Mouse (Mus musculus): ENCODE results near the gene Chn1.

Chn1 gene

DNA sequence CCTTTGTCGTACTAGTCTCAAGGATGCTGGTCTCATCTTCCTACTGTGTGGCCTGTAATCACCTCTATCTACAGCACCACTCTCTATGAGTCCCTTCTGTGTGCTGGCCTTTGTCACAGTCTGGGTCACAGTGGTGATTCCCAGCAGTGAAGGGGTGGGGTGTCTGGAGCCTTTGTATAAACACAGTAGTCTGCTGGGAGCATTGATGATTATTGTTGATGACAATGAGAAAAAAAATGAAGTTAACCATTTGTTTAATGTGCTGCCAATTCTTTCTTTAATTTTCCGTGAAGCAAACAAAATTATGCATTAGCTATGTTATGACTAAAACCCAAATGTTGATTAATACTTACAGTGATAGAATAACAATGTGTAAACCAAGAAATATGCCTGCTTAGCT lies 186.2 kb downstream of the Chn1 start:
- DNase-seq, result no peak

DNA sequence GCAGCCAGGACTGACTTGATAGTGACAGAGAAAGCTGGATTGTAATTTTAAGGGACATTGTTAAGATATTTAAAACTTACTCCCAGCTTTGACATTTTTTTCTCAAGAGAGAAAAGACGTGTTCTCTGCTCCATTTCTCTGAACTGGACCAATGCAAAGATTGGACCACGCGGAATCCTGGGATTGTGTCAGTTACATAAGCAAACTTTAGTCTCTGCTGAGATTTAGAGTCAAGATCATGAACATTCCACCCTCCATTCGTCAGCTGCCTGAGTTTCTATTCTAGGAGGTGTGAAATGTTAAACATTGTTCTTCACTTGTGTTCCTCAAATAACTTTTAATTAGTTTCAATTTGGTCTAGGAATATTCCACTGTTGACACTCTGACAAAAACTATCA lies 188.0 kb downstream of the Chn1 start:
- no peak for DNase-seq

DNA sequence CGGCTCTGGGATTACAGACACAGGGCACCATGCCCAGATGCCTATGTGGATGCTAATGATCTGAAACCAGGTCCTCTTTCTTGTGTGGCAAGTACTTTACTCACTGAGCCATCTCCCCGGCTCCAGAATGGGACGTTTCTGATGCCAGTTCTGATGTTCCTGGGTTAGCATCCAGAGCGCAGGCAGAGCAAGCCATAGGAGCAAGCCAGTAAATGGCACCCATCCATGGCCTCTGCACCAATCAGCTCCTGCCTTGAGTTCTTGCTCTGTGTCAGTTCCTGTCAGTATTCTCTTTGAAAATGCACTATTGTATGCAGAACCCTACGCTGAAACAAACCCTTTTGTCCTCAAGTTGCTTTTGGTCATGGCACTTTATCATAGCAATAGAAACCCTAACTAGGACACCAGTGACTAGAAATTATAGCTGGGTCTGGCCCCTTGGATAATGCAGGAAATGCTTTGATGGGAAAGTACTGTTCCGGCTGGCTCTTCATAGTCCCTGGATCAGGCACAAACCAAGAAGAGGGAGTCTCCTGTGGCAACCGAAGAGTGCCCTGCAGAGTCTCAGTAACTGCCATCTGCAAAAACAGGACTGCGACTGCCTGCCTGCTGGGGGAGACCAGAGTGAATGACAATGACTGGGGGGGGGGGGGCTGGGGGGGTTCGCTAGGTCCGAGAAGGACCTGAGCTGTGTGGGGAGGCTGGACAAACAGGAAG lies 188.6 kb downstream of the Chn1 start:
- DNase-seq, result no peak

DNA sequence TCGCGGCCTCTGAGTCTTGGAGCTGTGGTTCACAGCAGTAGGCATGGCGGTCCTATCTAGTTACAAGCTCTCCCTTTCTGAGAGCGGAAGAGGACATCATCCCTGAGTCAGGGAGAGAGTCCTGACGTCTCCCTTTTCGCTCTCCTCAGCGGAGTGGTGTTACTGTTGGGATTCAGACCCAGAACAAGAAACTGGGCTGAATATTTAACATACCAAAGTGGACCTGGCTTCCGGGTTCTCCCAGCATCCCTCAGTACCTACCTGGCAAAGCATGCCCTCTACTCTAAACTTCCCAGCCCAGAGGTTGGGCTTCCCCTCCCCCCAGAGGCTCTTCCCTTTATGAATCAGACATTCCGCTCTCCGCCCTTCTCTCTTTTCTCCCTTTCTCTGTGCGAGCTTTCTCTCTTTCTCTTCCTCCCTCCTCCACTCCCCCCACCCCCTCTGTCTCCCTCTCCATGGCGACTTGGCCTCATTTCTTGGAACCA lies 189.8 kb downstream of the Chn1 start:
- DNase-seq, result no peak

DNA sequence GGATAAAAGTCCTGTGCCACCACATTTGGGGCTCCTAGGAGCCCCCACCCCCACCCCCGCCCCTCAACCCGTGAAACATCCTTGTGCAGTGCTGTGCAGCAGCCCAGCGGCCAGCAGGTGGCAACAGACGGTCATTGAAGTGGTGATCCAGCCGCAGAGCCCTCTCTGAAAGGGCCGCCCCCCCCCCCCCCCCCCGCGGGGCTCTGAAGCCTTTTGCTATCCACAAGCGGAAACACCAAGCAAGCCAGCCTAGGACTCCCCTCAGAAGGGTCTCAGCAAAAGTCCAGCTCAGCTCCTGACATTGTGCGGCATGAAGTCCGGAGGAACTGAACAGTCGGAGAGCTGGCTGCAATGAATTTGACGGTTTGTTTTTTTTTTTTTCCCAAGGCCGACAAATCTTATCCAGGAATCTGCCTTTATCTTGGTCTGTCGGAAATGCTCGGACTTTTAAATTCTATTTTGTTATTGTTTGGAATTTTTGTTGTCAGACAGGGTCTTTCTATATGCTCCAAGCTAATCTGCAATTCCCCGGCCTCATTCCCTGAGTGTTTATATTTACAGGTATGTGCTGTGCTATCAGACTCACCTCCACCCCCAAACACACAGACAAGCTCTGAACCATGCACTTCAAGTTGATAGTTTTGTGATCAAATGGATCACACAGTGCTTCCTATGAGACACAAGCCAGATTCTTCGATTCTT lies 190.3 kb downstream of the Chn1 start:
- DNase-seq, result peak; percentile 78

DNA sequence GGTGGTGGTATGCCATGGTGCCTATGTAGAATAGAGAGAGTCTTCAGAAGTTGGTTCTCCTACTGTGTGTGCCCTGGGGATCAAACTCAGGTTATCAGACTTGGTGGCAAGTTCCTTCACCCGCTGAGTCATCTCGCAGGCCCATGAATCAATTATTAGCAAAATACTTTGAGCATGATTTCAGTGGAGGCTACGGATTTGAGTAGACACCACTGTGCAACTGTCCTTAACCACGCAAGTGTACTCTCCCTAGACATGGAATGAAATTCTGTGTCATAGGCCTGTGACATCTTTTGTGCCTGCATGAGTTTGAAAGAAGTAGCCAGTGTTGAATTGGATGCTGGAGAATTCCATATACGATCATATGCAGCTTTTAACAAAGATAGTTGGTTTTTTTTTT lies 194.4 kb downstream of the Chn1 start:
- DNase-seq, result no peak

DNA sequence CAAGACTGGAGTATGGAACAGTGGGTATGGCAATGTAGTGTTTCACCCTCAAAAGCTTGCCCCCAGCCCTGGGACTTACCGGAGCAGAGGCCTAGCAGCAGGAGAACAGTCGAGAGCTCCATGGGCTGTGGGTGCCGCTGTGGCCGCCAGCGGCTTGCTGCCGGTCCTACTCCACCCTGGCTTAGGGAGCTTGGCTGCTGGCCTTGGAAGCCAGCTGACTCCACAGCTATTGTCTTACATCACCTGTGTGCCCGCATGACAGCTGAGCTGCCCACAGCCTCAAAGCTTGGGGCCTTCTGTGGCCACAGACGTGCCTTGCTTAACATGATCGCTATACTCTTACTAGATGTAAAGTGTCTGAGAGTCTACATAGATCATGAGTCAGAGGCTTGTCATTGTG lies 195.0 kb downstream of the Chn1 start, which contains the start of gene Chrna1:
Gene Chrna1 (minus strand): TSS at position 173 of the 400 bp plus-strand sequence.
- no peak for DNase-seq

DNA sequence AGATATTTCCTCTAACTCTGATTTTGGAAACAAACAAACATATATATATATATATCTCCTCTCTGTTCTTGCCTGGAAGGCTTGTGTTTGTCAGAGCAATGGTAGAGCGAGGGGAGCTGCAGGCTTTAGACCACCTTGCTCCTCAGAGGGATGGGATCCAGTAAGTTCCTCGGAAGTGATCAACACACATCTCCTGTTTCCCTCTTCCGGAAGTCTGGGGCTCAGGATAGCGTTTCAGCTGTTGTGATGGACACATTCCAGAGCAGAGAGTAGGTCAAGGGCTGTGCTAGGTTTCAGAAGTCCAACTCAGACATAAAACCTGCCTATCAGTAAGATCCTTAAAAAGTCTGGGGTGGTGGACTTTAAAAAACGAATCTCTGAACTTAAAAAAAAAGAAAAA lies 196.0 kb downstream of the Chn1 start:
- DNase-seq, result no peak

DNA sequence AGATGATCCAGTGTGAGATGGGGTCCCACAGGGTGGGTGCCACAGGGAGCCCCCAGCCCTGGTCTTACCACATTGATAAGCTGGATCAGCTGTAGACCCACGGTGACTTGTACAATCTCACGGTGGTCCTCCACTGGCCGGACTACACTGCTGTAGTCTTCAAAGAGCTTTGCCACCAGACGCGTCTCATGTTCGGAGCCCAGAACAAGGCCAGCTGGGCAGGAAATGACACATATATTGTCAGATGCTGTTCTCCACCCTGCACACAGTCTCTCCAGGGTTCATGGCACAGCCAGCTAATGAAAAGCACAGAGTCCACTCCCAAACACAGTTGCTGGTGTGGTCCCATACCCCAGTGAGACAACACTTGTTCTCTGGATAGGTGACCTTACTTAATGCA lies 200.7 kb downstream of the Chn1 start:
- DNase-seq, result no peak

DNA sequence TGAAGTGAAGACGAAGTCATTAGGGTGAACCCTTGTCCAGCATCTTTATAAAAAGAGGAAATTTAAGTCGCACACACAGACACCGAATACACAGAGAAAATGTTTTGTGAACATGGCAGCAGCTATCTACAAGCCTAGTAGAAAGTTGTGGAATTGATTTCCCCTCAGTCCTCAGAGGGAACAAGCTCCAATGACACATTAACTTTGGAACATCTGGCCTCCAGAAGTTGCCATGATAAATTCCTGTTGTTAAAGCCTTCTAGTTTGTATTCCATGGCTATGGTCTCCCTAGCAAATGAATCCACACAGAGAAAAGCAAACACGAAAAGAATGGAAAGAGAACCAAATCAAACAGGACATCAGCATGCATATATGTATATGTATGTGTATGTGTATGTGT lies 201.6 kb downstream of the Chn1 start:
- DNase-seq, result no peak

DNA sequence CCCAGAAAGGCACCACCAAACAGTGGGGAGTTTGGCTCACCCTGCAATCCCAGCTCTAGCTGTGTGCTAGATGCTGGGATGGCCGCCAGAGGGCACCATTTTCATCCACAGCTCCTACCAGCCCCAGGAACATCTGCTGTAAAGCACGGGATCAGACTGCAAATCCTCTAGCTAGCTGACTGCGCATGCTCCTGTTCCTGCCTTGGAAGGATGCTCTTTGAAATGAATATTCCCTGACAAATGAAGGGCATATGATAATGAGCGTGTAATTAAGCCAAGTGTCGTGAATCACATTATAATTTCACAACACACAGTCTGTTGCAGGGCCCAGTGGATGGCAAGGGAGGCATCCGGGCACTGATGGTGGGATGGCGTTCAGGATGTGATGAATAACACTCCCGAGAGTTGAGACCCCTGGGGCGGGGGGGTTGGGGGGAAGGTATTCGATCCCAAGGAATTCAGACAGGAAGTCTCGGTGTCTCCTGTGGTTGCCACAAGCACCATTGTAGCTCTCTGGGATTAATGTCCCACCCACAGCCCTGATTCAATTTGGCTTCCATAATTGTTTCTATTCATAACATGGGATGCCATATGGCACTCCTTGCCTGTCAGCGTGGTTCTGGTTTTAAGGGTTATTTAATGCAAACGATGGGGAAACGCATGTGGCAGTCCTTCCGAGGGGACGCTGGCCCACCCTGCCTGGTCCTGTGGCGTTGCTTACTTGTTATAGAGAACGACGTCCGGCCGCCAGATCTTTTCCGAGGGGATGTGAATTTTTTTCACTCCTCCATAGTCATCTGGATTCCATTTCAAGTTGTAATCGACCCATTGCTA lies 202.4 kb downstream of the Chn1 start:
- DNase-seq, result peak; percentile 64

DNA sequence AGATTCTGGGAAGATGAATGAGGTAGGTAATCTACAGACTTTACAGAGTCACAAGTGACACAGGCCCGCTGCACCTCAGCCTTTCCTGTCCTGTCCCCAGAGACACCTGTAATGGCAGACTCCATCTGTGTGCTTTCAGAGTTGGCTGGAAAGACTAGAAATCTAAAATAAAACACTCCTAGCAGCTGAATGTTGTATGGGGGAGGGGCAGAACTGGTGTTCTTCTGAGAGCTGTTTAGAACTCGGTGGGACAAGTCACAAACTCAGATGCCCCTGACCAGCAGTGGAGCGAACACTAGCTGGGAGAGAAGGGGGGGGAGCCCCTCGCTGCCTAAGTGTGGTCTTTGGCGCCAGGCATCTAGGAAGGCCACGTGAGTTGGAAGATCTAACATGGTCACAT lies 203.2 kb downstream of the Chn1 start:
- DNase-seq, result no peak

DNA sequence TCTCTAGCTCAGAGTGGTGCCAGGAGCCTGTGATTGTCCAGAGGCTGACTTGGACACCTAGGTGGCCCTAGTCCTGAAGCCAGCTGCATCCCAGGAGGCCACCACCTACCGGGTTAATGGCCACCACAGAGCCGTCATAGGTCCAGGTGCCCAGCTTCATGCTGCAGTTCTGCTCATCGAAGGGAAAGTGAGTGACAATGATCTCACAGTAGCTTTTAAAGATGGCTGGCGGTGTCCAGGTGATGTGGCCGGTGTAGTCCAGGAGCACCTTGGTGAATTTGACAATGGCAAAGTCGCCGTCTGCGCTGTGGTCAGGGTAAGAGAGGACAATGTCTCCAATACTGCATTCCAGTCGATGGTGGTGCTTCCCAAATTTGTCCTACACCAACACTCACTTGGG lies 203.8 kb downstream of the Chn1 start:
- no peak for DNase-seq

DNA sequence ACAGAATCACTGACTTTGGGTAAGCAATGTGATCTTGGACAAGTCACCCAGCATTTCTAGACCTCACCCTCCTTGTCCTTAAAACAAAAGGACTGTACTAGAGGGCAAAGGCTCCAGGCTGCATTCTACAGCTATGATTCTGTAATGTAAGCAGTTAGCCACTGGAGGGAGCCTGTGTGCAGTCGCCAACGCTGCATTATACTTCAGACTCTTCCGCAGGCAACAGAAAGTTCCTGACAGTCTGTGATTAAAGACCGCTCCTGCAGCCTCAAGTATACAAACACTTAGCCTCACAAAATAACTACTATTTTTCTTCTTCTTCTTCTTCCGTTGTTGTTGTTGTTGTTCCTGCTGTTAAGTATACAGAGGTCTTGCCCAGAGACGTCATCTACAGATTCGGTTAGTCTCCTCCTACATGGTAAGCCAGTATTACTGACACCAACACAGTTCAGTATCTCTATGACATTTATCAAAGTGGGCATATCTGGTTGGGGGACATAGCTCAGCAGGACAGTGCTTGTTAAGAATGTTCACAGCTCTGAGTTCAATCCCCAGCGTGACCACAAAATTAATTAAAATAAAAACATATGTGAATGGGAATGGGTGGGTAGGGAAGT lies 208.0 kb downstream of the Chn1 start:
- peak; percentile 51 for DNase-seq

DNA sequence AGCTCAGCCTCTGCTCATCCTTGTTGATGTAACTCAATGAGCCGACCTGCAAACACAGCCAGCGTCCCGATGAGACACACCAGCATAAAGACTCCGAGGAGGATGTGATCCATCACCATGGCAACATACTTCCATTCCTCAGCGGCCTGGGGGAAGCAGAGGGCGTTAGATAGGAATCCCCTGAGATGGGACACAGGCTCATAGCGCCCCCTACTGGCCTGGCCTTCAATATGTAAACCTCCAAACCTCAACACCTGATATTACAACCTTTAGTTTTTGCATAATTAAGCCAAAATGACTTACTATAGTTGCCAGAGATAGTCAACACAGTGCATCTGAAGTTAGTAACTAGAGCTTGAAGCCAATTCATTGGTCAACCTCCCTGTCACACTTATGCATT lies 209.0 kb downstream of the Chn1 start:
- peak; percentile 50 for DNase-seq

DNA sequence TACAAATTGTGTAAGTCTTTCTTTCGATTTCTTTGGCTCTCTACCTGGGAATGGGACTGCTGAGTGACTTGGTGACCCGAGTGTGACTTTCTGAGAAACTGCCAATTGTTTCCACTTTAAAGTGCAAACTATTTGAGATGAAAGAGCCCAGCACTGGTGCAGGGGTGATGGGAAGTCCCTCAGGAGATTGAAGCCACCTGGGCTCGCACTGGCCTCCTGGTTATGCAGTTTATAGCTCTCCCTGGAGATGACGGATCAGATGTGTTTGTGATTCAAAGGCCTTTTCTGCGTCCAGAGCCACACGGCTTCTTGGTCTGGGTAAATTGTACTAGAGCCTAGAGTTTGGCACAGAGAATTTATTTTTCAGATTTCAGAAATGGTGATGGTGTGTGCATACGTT lies 211.5 kb downstream of the Chn1 start:
- no peak for DNase-seq

DNA sequence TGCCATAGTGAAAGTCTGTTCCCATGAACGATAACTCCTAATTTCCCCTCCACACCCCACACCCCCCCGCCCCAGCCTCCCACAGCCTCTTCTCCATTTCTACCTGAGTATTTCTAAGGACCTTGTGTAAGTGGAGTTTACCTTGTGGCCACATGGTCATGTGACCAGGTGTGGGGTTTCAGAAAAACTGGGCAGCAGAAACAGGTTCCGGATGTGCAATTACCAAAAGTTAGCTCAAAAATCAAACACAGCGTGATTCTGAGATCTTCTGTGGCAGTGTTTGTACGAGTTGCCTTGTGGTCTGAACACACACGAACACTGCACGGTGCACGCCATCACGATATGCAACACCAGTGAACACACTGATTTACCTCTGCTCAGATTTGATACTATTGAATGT lies 212.5 kb downstream of the Chn1 start:
- DNase-seq, result no peak

DNA sequence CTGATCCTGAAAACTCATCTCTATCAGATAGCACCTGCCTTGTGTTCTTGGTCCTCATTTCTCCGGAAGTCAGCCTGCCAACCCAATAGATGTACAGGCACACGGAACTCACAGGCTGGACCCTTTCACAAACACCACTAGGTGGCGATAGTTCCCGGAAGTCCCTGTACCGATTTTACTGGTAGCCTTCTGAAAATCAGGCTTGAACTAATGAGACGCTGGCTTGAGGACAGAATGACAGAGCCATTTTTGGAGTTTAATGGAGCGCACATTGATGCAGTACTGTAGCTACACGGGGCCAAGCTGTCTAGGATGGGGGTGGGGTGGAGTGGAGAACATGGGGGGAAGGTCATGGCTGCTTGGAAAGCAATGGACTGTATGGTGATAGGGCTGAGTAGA lies 213.5 kb downstream of the Chn1 start:
- DNase-seq, result peak; percentile 55

DNA sequence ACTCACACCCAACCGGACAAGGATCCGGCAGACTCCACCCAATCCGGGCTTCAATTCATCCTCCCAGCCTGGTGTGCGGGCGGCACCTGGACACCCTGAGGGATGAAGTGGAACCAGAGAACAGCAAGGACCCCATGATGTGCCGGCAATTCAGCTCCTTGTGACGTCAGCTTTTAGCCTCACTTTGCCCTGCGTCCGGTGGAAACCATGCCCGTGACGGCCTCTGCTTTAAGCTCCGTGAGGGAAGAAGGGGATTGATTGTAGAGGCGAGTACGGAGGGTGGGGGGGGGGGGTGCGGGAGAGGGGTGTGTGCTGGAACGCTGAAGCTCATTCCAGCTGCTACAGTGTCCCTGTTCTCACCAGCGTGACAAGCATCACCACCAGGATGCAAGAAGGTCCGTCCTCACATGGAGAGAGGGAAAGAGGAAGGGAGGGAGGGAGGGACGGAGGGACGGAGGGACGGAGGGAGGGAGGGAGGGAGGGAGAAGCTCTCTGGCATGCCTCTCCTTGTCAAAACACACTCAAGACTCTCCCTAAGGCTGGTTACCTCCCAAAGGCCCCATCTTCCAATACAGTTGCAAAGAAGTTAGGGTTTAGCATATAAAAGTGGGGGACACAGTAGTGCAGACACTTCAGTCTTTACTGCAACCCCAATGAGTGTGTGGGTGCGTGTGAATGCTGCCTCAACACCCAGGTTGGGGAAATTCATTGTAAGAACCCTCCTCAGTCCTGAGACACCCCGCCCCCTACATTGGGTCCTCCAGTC lies 214.1 kb downstream of the Chn1 start:
- DNase-seq, result no peak

Measured in liver (tissue).